Mouse (Mus musculus) kidney, embryonic 16.5 days (tissue): ENCODE results near the gene Jazf1. TPM values are rescaled to one million over a fixed set of nuclear protein-coding genes. Genes with fewer than 3 reads are reported as not detected.

Experiments
- ATAC-seq: fragments of 200-750 bp; cut with Nextera tagmentation; 2 replicates; pipeline ENCODE4 v1.8.0; 2017; ENCODE audit warnings: moderate TSS enrichment; ENCODE audit not compliant: low FRiP score, low TSS enrichment
- H3K27ac ChIP-seq: fragments of 300-500 bp; sonication (generic); 2 replicates; pipeline ENCODE4 v1.5.1; 2014; ENCODE audit warnings: low read length
- H3K27me3 ChIP-seq: fragments of 300-500 bp; sonication (generic); 2 replicates; pipeline ENCODE4 v1.6.1; 2014; ENCODE audit warnings: low read length, control low read depth, mixed read lengths; ENCODE audit not compliant: insufficient read depth
- H3K36me3 ChIP-seq: fragments of 300-500 bp; sonication (generic); 2 replicates; pipeline ENCODE4 v1.6.1; 2014; ENCODE audit warnings: low read length, control low read depth, mixed read lengths; ENCODE audit not compliant: insufficient read depth
- H3K4me1 ChIP-seq: fragments of 300-500 bp; sonication (generic); 2 replicates; pipeline ENCODE4 v1.6.1; 2014; ENCODE audit warnings: low read length, control low read depth, mixed read lengths; ENCODE audit not compliant: insufficient read depth
- H3K4me2 ChIP-seq: fragments of 300-500 bp; sonication (generic); replicated peaks from 2 replicates; pipeline ENCODE4 v1.6.1; 2014; ENCODE audit warnings: low read depth, low read length
- H3K4me3 ChIP-seq: fragments of 300-500 bp; sonication (generic); 2 replicates; pipeline ENCODE4 v1.5.1; 2014; ENCODE audit warnings: mild to moderate bottlenecking, low read length
- H3K9ac ChIP-seq: fragments of 300-500 bp; sonication (generic); replicated peaks from 2 replicates; pipeline ENCODE4 v1.6.1; 2014; ENCODE audit warnings: low read length
- H3K9me3 ChIP-seq: fragments of 300-500 bp; sonication (generic); 2 replicates; pipeline ENCODE4 v1.6.1; 2016; ENCODE audit warnings: low read length, control low read depth
- WGBS: fragments of 180-500 bp; shearing (Covaris S2); extraction: QIAGEN DNeasy Blood & Tissue Kit; methylation state at CpG from one replicate; pipeline ENCODE4 v1.1.7; 2014; 5-methylcytosine and 5-hydroxymethylcytosine counted together
- polyA plus RNA-seq: library from polyadenylated mRNA; unstranded; fragments of >200 nt; fragmentation: Nextera tagmentation; extraction: Ambion mirVana; gene quantifications from 2 replicates; pipeline ENCODE4 v1.2.1, GENCODE M21; 2015

Gene Jazf1
- polyA plus RNA-seq, 1 experiment from 2014 or later, result 3.3 TPM

- no peaks in the 10 kb centered on the region for H3K36me3 ChIP-seq
- no peaks in the 10 kb centered on the region for H3K4me1 ChIP-seq
- H3K27me3 ChIP-seq, result no peaks in the 10 kb centered on the region
- H3K4me2 ChIP-seq, result no peak overlapping the region
- H3K4me3 ChIP-seq, result no peak overlapping the region
- no peak for ATAC-seq
- H3K9ac ChIP-seq, result no peak overlapping the region
- H3K27ac ChIP-seq, result no peak overlapping the region
- H3K9me3 ChIP-seq, result no peaks in the 10 kb centered on the region
- 82% methylated on average over 6 of the region's 6 CpGs for WGBS
Observed at GRCm38 (mm10) chr6:52979503-52979902, 88.9 kb downstream of the Jazf1 start.

- Histone ChIP-seq H3K4me1 (peaks cover 3% of the 10 kb centered on the region; the same call in 1 of the 2 replicates), H3K36me3 (no peaks in the 10 kb centered on the region), H3K4me2 (no peak overlapping the region), H3K9me3 (no peaks in the 10 kb centered on the region), H3K4me3 (no peak overlapping the region), H3K27ac (no peak overlapping the region), H3K27me3 (no peaks in the 10 kb centered on the region), H3K9ac (no peak overlapping the region)
- ATAC-seq, result no peak
- WGBS, result 91% methylated on average over 5 of the region's 5 CpGs
Observed at GRCm38 (mm10) chr6:52973351-52973750, 95.1 kb downstream of the Jazf1 start.

GRCm38 (mm10) chr6:52972138-52972537 is 96.3 kb downstream of the Jazf1 start:
- peaks cover 8% of the 10 kb centered on the region; the same call in 1 of the 2 replicates for H3K4me1 ChIP-seq
- no peak overlapping the region for H3K9ac ChIP-seq
- no peak overlapping the region for H3K27ac ChIP-seq
- no peaks in the 10 kb centered on the region for H3K9me3 ChIP-seq
- H3K4me3 ChIP-seq, result no peak overlapping the region
- H3K4me2 ChIP-seq, result no peak overlapping the region
- 72% methylated on average over 7 of the region's 7 CpGs for WGBS
- H3K27me3 ChIP-seq, result no peaks in the 10 kb centered on the region
- no peak for ATAC-seq
- H3K36me3 ChIP-seq, result no peaks in the 10 kb centered on the region

- Histone ChIP-seq H3K9ac (no peak overlapping the region), H3K4me2 (no peak overlapping the region)
Observed at GRCm38 (mm10) chr6:52969717-52970261, 98.6 kb downstream of the Jazf1 start.

GRCm38 (mm10) chr6:52968346-52968891 is 100.0 kb downstream of the Jazf1 start:
- Histone ChIP-seq H3K4me3 (no peak overlapping the region), H3K4me2 (no peak overlapping the region), H3K9me3 (no peaks in the 10 kb centered on the region), H3K36me3 (no peaks in the 10 kb centered on the region), H3K27ac (no peak overlapping the region), H3K9ac (no peak overlapping the region), H3K4me1 (peaks cover 13% of the 10 kb centered on the region), H3K27me3 (no peaks in the 10 kb centered on the region)
- no peak for ATAC-seq
- WGBS, result 62% methylated on average over 12 of the region's 12 CpGs

More at GRCm38 (mm10) chr6:52969717-52970261, 98.6 kb downstream of the Jazf1 start:
- H3K36me3 ChIP-seq, result no peaks in the 10 kb centered on the region
- no peak overlapping the region for H3K4me3 ChIP-seq
- peaks cover 12% of the 10 kb centered on the region; the same call in 1 of the 2 replicates for H3K4me1 ChIP-seq
- no peaks in the 10 kb centered on the region for H3K9me3 ChIP-seq
- H3K27ac ChIP-seq, result no peak overlapping the region
- no peaks in the 10 kb centered on the region for H3K27me3 ChIP-seq
- WGBS, result 85% methylated on average over 2 of the region's 2 CpGs
- peak; percentile 31; the same call in 1 of the 2 replicates for ATAC-seq

GRCm38 (mm10) chr6:52967557-52968270 is 100.7 kb downstream of the Jazf1 start:
- Histone ChIP-seq H3K4me1 (peaks cover 20% of the 10 kb centered on the region), H3K4me2 (no peak overlapping the region), H3K9me3 (no peaks in the 10 kb centered on the region), H3K27ac (no peak overlapping the region), H3K36me3 (no peaks in the 10 kb centered on the region), H3K27me3 (no peaks in the 10 kb centered on the region), H3K4me3 (no peak overlapping the region), H3K9ac (no peak overlapping the region)
- ATAC-seq, result no peak
- 45% methylated on average over 10 of the region's 10 CpGs for WGBS

GRCm38 (mm10) chr6:52966001-52966400 is 102.4 kb downstream of the Jazf1 start:
- H3K4me1 ChIP-seq, result peaks cover 25% of the 10 kb centered on the region
- no peak for ATAC-seq

GRCm38 (mm10) chr6:52965340-52965739 is 103.1 kb downstream of the Jazf1 start:
- H3K27ac ChIP-seq, result no peak overlapping the region
- no peak overlapping the region for H3K4me2 ChIP-seq
- no peak overlapping the region for H3K4me3 ChIP-seq
- no peaks in the 10 kb centered on the region for H3K9me3 ChIP-seq
- WGBS, result 55% methylated on average over 7 of the region's 7 CpGs
- no peak for ATAC-seq
- peaks cover 25% of the 10 kb centered on the region for H3K4me1 ChIP-seq
- no peak overlapping the region for H3K9ac ChIP-seq
- H3K27me3 ChIP-seq, result no peaks in the 10 kb centered on the region
- H3K36me3 ChIP-seq, result no peaks in the 10 kb centered on the region

More at GRCm38 (mm10) chr6:52966001-52966400, 102.4 kb downstream of the Jazf1 start:
- no peak overlapping the region; the same call in 1 of the 2 replicates for H3K27ac ChIP-seq
- H3K4me2 ChIP-seq, result no peak overlapping the region
- H3K27me3 ChIP-seq, result no peaks in the 10 kb centered on the region
- no peak overlapping the region for H3K9ac ChIP-seq
- H3K36me3 ChIP-seq, result no peaks in the 10 kb centered on the region
- 44% methylated on average over 4 of the region's 4 CpGs for WGBS
- no peaks in the 10 kb centered on the region for H3K9me3 ChIP-seq
- no peak overlapping the region for H3K4me3 ChIP-seq

- whole genome bisulfite sequencing, result 73% methylated on average over 13 of the region's 13 CpGs
- Histone ChIP-seq H3K27ac (no peak overlapping the region), H3K9ac (no peak overlapping the region), H3K27me3 (no peaks in the 10 kb centered on the region), H3K4me2 (no peak overlapping the region), H3K9me3 (no peaks in the 10 kb centered on the region), H3K4me3 (no peak overlapping the region), H3K4me1 (peaks cover 25% of the 10 kb centered on the region), H3K36me3 (no peaks in the 10 kb centered on the region)
- ATAC-seq, result no peak
Observed at GRCm38 (mm10) chr6:52963840-52964690, 104.4 kb downstream of the Jazf1 start.
